Mouse (Mus musculus) layer of hippocampus, adult 2 months (tissue): ENCODE results near the gene Tlr13. TPM values are rescaled to one million over a fixed set of nuclear protein-coding genes. Genes with fewer than 3 reads are reported as not detected.
A peak's percentile ranks its signal among the peaks of the same experiment; 100 is the strongest.

Experiments used
- DNase-seq, 2 experiments: peaks; one replicate each; pipeline ENCODE4 v3.0.0; 2022; ENCODE audit warnings: low spot score in 2 of 2
- H3K27ac ChIP-seq: fragments of 200-600 bp; 2 replicates; pipeline ENCODE4 v1.8.1; 2022
- H3K4me3 ChIP-seq: fragments of 200-600 bp; 2 replicates; pipeline ENCODE4 v1.8.1; 2022; ENCODE audit warnings: mild to moderate bottlenecking
- CTCF ChIP-seq: fragments of 200-600 bp; conservative IDR thresholded peaks from 2 replicates; pipeline ENCODE4 v1.8.1; 2022; ENCODE audit warnings: antibody characterized with exemption, mild to moderate bottlenecking, moderate library complexity
- long read RNA-seq, 2 experiments: library from polyadenylated mRNA; stranded (forward); transcript quantifications; one replicate each; pipeline ENCODE4 v2.0.0; 2021; ENCODE audit warnings: borderline mapping rate in 2 of 2
- total RNA-seq, 2 experiments: library from RNA; stranded (reverse); gene quantifications; 2 replicates each; pipeline ENCODE4 v1.2.3; 2021

The Tlr13 gene
- 1 to 10 TPM; 1.2 to 1.4 TPM for total RNA-seq
- long read RNA-seq, experiment 1, full-length matches to known transcripts, result 2 of 2 reads
- long read RNA-seq, experiment 1, partial matches to known transcripts, result 0 of 2 reads
- long read RNA-seq, experiment 1, other reads (novel, unspliced or antisense), result 0 of 2 reads
- long read RNA-seq, experiment 2, full-length matches to known transcripts, result 2 of 2 reads
- long read RNA-seq, experiment 2, partial matches to known transcripts, result 0 of 2 reads
- long read RNA-seq, experiment 2, other reads (novel, unspliced or antisense), result 0 of 2 reads

DNA sequence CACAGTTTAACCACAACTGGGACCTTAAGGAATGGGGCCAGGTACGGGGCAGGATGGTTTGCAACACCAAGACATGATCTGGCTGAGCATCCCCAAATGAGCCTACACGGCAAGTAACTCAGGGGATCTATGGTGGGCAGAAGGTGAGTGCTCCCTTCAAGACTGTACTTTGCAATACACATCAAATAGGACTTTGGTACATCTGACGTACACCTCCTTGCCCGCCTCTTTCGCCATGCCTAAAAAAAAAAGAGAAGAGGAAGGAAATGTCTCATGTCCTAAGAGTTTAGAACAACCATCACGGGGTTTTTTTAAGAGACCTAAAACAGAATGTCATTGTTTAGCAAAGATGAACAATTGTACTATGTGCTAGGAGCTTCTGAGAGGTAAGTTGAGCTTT is at the start of gene Tlr13:
Tlr13 (plus strand) TSS at position 269 of the 400 bp plus-strand sequence.
- DNase-seq, result no peak
- no peak for TF ChIP-seq CTCF
- H3K27ac ChIP-seq, result no peak within 1 kb of the TSS
- H3K4me3 ChIP-seq, result no peak within 1 kb of the TSS

DNA sequence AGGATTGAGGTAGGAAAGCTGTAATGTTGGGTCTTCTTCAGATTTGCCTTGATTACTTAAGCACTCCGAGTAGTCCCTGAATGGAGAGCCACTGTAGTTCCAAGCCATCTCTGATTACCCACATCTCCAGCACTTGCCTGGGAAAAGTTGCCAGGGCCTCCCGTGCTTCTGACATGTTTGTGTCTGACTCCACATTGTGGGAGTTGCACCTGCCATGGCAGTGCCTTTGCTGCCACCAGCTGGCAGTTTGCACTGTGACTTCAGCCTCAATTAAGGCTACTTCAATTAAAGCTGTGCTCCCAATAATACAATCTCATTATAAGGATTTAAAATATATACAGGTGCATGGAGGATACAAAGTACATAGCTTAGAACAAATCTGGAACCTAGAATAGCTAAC is 37.5 kb upstream of the Tlr13 start:
- peak; percentile 5 to 10 for DNase-seq
- TF ChIP-seq CTCF, result peak; percentile 71
- no peak overlapping the region for H3K27ac ChIP-seq
- no peak overlapping the region for H3K4me3 ChIP-seq

DNA sequence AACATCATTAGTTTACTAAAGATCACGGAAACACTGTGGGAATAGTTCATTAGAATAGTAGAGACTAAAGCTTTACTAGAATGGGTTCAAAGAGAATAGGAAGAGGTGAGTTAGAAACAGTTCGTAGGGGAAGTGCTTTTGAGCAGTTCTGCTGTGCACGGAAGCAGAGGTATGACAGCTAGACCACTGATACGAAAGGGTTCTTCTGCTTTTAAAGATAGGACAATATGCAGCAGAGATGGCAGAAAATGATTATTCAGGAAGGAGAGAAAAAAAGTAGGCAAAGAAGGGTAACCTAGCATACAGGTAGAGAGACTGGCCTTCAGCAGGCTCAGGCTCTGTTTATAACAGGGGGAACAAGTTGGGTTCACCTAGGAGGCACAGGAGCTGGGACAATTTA is 29.1 kb upstream of the Tlr13 start:
- DNase-seq, result no peak
- no peak for TF ChIP-seq CTCF
- Histone ChIP-seq H3K27ac (no peak overlapping the region), H3K4me3 (no peak overlapping the region)

DNA sequence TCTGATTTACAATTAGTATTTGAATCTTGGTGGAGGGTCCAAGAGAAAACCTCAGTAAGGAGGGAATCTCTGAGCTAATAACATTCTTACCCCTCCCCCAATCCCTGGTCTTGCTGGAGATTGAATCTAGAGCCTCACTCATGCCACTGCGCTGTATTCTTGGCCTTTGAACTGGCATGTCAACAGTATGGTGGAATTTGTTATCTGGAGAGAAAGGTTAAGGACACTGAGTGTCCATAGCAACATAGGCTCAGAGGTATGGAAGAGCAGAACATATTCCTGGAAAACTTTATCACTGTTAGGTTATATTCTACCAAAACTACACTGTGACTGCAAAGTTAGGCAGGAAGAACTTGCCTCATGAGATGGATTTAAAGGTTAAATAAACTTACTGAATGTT is 28.3 kb upstream of the Tlr13 start:
- no peak overlapping the region for H3K4me3 ChIP-seq
- H3K27ac ChIP-seq, result no peak overlapping the region
- DNase-seq, result no peak
- TF ChIP-seq CTCF, result no peak

DNA sequence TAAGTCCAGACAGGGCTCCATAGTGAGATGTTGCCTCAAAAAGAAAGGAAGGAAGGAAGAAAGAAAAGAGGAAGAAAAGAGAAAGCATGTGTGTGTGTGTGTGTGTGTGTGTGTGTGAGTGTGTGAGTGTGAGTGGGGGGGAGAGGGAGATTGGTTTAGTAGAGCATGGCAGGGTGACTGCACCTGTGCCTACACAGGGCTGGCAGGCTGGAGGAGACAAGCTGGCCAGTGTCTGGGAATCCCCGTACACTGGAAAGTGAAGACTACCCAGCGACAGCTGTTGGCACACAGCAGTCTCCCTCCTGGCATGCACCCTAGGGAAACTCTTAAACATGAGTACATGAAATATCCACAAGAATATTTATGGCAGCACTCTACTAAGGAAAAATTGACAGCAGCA is 20.2 kb upstream of the Tlr13 start:
- DNase-seq, result no peak
- no peak overlapping the region for H3K4me3 ChIP-seq
- H3K27ac ChIP-seq, result no peak overlapping the region
- no peak for TF ChIP-seq CTCF

DNA sequence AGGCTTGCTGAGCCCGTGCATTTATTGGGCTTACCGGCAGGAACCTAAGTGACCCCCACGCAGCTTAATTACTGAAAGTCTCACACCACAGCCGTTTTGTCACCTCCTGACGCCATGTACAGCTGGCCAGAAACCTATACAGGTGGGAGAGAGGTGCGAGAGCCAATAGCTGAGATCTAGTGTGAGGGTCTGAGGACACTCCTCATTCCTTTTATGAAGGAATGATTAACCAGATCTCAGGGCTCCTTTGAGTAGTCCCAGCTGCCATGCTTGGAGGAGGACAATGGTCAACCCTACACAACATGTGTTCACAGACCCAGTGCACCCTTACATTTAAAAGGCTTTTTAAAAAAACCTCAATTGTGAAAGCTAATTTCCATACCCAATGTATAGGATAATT is 14.7 kb upstream of the Tlr13 start:
- TF ChIP-seq CTCF, result no peak
- DNase-seq, result no peak
- Histone ChIP-seq H3K27ac (no peak overlapping the region), H3K4me3 (no peak overlapping the region)

DNA sequence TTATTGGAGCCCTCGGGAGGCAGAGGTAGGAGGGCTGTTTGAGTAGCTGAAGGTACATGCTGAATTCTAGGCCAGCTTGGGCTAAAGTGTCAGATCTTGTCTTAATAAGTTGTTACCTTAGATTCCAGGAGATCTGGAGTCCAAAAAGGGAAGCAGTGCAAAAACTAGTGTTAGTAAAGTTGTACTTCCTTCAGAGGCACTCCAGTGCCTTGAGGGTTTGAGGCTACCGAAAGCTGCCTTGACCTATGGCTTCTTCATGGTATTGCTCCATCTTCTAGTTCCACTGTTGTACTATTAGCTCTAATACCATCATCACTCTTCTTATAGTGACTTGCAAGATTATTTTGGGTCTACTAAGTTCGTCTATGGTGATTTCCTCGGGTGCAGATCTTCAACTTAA is 13.1 kb upstream of the Tlr13 start:
- no peak for DNase-seq
- H3K27ac ChIP-seq, result no peak overlapping the region
- H3K4me3 ChIP-seq, result no peak overlapping the region
- TF ChIP-seq CTCF, result no peak

DNA sequence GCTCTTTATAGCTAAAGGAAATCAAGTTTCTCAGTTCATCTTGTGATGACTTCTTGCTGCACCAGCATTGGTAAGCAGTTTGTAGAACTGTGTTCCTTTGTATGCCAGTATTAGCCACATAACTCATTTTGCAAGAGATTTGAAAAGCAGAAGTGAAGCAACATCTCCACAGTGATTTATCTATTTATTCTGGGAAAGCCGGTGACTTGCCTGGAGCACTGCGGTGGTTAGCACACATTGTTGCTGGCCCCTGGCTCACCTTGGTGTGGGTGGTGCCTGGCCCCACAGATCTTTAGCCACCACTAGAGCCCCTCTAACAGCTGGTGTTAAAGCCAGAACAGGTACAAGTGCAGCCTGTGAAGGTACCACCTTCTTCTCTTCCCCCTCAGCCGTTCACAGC is 8.1 kb upstream of the Tlr13 start:
- no peak for TF ChIP-seq CTCF
- Histone ChIP-seq H3K4me3 (no peak overlapping the region), H3K27ac (no peak overlapping the region)
- no peak for DNase-seq

DNA sequence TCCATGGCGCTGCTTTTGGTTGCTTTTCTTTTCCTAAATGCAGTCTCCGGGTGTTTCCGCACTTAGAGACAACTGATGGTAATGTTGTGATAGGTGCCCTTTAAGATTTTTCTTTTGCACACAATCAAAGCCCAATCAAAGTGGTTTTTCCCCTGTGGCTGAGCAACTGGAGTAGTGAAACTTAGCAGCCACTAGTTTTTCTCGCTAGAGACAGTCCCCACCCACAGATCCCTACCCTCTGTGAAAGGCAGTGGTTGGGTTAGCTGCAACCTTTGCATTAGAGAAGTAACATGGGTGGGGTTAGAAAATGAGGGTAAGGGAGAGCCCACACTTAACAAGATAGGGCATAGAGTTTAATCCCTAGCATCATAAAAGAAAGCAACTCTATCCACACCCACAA is 7.5 kb upstream of the Tlr13 start:
- Histone ChIP-seq H3K27ac (no peak overlapping the region), H3K4me3 (no peak overlapping the region)
- no peak for TF ChIP-seq CTCF
- no peak for DNase-seq

DNA sequence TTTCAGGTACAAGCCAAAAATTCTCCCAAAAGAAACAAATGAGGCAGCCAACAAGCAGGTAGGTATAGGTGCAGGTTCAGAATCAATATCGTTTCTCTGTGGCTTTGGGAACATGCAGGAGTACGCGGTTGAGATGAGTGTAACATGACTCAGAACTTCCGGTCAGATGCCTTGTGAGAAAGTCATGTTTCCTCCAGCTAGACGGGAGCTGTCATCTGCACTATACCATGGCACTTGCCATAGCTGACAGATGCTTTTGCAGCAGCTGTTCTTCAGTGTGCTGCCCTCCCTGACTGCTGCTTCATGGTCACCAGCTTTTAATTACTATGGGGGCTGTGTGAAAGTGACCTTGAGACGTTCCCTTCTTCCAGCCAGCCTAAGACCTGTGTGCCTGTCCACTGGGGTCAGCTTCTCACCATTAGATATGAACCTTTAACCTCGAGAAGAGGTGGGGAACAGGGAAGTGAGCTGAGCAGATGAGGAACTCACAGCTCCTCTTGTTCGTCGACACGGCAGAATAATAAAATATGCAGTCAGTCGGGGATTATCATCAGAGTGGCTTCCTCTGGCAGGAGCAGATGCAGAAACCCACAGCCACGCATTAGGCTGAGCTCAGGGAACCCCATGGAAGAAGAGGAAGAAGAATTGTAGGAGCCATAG is 7.0 kb upstream of the Tlr13 start:
- TF ChIP-seq CTCF, result no peak
- DNase-seq, result no peak
- H3K4me3 ChIP-seq, result no peak overlapping the region
- no peak overlapping the region for H3K27ac ChIP-seq

DNA sequence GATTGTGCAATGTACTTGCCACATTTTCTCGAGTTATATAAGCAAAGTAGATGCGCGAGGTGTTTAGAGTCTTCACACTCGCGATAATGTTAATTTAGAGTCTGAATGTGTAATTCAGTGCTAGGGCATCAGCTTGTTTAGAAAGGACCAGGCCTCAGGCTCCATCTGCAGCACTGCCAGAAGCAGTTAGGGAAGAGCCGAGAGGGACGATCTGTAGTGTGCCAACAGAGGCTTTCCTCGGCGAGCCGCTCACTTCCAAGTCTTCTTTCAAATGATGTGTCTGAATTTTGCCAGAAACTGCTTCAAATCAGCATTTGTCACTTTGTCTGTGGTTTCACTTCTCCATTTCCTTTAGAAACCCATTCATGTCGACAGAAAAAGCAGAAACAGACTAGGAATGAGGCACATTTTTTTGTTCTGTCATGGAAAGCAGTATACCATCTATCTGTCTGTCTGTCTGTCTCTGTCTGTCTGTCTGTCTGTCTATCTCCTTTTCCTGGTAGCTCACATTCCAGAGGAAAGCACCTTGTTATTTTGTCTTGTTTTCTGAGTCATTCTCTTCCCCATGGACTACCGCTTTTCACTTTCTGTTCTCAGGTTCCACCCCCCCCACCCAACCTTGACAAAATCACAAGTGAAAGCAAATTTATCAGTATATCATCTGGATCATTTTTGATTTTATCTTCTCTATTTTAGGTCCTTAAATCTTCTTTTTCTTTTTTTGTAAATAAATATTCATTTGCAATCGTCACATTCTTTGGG is 3.5 kb upstream of the Tlr13 start:
- no peak for DNase-seq
- no peak for TF ChIP-seq CTCF
- no peak overlapping the region for H3K27ac ChIP-seq
- H3K4me3 ChIP-seq, result no peak overlapping the region

DNA sequence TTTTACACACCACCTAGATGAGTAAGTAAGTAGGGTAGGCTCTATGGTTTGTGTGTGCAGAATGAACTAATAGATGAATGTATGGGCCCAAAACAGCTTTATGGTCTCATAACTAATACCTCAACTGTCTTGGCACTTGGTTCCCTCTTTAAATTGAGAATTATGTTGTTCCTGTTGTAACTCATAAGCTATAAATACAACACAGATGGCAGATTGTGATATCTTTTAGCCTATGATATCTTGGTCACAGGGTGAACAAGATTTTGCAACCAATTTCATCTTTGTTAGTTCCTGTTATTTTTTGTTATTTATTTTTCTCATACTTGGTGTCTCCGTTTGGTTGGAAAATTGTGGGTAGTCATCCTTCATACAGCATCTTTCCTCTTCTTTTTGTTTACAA is 5.2 kb downstream of the Tlr13 start:
- TF ChIP-seq CTCF, result no peak
- no peak for DNase-seq
- Histone ChIP-seq H3K4me3 (no peak overlapping the region), H3K27ac (no peak overlapping the region)

DNA sequence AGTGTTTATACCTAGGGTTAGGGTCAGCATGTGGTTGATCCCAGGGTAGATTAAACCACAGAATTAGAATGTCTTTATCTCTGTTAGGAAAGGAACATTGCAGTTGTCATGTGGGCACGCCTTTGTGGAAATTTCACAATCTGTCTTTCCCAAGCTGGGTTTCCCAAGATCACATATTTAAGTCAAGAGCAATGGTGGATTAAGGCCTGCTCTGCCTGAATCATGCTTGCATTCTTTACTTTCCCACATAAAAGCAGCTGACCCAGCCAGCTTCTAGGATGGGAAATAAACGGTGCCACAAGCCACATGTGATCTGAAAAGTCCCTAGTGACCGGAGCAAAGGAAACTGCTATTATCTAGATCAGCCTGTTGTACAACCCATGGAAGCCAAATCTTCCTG is 6.5 kb downstream of the Tlr13 start:
- TF ChIP-seq CTCF, result no peak
- H3K27ac ChIP-seq, result no peak overlapping the region
- no peak for DNase-seq
- H3K4me3 ChIP-seq, result no peak overlapping the region

DNA sequence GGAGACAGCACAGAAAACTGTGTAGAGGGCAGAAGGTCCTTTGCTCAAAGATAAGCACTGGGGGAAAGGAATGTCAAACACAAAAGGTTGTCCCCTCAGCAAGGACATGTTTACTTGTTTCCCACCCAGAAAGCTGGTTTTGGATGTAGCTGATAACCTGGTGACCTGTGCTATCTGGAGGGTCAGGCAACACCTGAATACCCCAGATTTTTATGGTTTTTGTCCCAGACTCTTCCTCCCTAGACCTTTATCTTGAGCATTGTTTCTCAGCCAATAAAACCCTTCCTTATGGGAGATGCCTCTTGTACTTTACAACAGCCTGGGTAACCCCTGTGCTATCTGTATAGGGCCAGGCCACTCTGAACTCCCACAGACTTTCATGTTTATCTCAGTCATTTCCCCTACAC is 11.2 kb downstream of the Tlr13 start:
- no peak overlapping the region for H3K27ac ChIP-seq

More for the DNA sequence above, 11.2 kb downstream of the Tlr13 start:
- no peak for TF ChIP-seq CTCF
- no peak for DNase-seq
- H3K4me3 ChIP-seq, result no peak overlapping the region
